Mouse (Mus musculus) cerebellum, adult 2 months (tissue): ENCODE data around the gene Fhl2.

ENCODE experiments used
- CTCF ChIP-seq: fragments of 200-500 bp; IDR thresholded peaks from 2 replicates; pipeline ENCODE4 v1.5.1; 2011; ENCODE audit warnings: low read depth, mild to moderate bottlenecking, control low read depth, low read length, moderate library complexity, borderline replicate concordance; ENCODE audit not compliant: insufficient read depth
- POLR2A ChIP-seq: fragments of 200-500 bp; IDR thresholded peaks from 2 replicates; pipeline ENCODE4 v1.6.1; 2011; ENCODE audit warnings: low read length, control low read depth, borderline replicate concordance; ENCODE audit not compliant: insufficient read depth

DNA sequence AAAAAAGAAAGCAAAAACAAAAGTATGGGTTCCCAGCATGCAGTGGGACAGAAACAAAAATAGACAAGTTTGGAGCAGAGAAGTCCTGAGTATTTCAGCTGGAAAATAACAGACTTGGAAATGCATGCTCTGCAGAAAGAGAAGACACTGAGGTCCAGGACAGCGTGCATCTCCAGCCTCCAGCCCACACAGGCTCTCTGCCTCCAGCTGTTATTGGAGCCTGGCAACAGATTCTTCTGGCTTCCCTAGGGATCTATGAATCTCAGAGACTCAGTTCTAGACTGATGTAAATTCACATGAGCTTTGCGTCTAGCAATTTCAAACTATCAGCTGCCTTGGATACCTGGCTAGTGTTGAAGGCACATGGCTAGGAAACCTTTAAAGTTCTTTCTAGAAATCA is 48.2 kb upstream of the Fhl2 start:
- no peak for TF ChIP-seq CTCF
- TF ChIP-seq POLR2A: no peak
